Mouse (Mus musculus): ENCODE data around the gene Zcwpw1.

The Zcwpw1 gene

DNA sequence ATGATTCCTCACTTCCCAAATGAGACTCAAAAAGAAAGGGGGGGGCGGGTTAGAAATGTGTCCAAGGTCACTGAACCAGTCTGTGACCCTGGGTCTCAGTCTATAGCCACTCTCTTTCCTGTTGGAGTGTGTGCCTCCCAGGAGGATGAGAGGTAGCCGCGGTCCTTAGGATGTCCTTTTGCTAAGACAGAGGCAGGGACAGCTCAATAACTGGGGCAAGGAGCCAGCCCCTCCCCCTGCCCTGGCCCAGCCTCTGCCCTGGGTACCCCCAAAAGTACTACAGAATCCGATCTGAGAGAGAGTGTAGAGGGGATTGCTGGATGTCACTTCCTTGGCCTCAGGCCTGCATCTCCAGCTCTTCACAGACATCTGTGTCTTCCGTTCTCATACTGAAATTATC, 32.2 kb upstream of the Zcwpw1 start:
- DNase-seq (ENCODE audit: low read depth, low spot score), result no peak

- DNase-seq (ENCODE audit: low read depth, low spot score), result no peak
Measured at GRCm38 (mm10) chr5:137756106-137756505, 31.5 kb upstream of the Zcwpw1 start.

GRCm38 (mm10) chr5:137756882-137757661, 30.5 kb upstream of the Zcwpw1 start:
- DNase-seq (ENCODE audit: low read depth, low spot score), result peak; percentile 78

GRCm38 (mm10) chr5:137757887-137758286, 29.7 kb upstream of the Zcwpw1 start:
- no peak for DNase-seq (ENCODE audit: low read depth, low spot score)

GRCm38 (mm10) chr5:137758921-137759534, 28.6 kb upstream of the Zcwpw1 start:
- DNase-seq (ENCODE audit: low read depth, low spot score), result no peak

DNA sequence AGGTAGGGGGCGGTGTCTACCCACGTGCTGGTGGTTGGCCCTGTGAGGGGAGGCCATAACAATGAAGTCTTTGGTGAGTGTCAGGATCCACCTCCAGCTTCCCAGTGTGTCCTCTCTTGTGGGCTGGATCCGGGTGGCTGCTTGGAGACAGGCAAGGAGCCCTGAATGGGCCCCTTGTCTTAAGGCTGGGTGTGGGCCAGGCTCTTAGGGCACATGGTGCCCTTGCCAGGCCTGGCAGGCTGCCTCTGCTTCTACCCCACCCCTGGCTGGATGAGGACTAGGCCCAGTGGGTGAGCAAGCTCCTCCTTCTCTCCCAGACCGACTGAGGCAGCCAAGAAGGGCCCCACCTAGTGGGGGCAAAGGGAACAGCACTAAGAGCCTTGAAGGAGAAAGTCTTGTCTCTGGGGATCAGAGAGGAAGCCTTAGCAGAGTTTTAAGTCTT, 27.6 kb upstream of the Zcwpw1 start:
- no peak for DNase-seq (ENCODE audit: low read depth, low spot score)

GRCm38 (mm10) chr5:137764609-137765340, 22.8 kb upstream of the Zcwpw1 start:
- no peak for DNase-seq (ENCODE audit: low read depth, low spot score)

- no peak for DNase-seq (ENCODE audit: low read depth, low spot score)
Measured at GRCm38 (mm10) chr5:137766270-137766669, 21.3 kb upstream of the Zcwpw1 start.

GRCm38 (mm10) chr5:137768475-137768874, 19.1 kb upstream of the Zcwpw1 start:
- DNase-seq (ENCODE audit: low read depth, low spot score), result no peak

DNA sequence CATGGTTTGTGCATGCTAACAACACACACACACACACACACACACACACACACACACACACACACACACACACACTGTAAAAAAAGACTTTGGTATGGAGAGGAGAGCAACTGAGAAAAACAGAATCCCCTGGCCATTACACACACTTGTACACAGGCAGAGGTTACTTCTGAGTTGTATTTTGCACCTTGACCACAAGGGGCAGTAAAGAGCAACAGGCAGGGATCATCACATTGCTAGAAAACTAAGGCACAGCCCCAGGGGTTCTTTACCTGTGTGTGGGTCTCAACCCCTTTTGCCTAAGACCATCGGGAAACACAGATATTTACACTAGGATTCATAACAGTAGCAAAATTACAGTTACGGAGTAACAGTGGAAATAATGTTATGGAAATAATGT, 16.9 kb upstream of the Zcwpw1 start:
- DNase-seq (ENCODE audit: low read depth, low spot score), result peak; percentile 61

DNA sequence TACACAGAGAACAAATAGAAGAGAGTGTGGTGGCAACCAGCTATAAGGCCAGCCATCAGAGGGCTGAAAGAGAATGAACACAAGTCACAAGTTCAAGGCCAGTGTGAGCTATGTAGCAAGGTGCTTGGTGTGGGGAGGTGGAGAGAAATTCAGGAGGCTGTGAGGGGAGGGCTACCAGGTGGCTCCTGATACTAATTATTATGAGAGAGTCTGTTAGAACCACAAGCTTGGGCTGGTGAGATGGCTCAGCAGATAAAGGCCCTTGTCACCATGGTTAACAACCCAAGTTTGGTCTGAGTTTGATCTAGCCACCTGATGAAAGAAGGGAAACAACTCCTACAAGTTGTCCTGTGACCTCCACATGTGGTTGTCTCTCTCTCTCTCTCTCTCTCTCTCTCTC, 14.8 kb upstream of the Zcwpw1 start:
- DNase-seq (ENCODE audit: low read depth, low spot score), result no peak

DNA sequence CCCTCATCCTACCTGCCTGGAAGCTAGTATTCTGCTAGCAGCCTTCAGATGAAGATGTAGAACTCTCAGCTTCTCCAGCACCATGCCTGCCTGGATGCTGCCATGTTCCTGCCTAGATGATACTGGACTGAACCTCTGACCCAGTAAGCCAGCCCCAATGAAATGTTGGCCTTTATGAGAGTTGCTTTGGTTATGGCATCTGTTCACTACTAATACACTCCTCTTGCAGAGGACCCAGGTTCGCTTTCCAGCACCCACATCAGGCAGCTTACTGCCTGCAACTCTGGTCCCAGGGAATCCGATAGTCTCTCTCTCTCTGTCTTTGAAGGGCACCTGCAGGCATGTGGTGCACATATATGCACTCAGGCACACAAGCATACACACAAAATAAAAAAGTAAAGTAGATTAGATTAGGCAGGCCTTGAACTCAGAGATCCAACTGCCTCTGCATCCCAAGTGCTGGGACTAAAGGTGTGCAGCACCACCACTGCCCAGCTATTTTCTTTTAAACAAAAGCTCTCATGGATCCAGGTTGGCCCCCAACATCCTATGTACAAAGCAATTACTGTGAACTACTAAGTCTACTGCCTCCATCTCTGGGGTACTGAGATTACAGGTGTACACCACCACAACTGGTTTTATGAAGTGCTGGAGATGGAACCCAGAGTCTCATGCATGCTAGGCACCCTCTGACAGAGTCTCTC, 11.9 kb upstream of the Zcwpw1 start:
- DNase-seq (ENCODE audit: low read depth, low spot score), result no peak

DNA sequence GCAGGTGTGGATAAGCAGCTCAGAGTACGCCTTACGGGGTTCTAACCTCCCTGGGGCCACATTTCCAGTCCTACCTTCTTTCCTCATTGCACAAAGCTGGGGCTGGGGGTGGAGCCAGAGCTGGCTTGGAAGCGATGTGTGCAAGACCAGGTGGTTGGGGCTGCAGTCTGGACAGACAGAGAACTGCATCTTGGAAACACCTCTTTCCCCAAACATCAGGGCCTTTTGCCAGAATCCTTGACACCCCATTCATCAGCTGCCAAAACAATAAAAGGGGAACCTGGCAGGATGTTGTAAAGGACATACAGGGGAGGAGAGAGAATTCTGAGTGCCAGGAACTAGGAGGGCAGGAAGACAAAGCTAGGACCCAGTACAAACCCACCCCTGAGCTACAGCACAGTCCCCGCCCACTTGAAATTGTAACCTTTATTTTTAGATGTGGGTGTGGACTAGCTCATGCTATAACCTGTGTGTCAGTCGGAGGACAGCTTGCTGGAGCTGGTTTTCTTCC, 11.1 kb upstream of the Zcwpw1 start:
- no peak for DNase-seq (ENCODE audit: low read depth, low spot score)

- no peak for DNase-seq (ENCODE audit: low read depth, low spot score)
Measured at GRCm38 (mm10) chr5:137777267-137777845, 10.2 kb upstream of the Zcwpw1 start.

DNA sequence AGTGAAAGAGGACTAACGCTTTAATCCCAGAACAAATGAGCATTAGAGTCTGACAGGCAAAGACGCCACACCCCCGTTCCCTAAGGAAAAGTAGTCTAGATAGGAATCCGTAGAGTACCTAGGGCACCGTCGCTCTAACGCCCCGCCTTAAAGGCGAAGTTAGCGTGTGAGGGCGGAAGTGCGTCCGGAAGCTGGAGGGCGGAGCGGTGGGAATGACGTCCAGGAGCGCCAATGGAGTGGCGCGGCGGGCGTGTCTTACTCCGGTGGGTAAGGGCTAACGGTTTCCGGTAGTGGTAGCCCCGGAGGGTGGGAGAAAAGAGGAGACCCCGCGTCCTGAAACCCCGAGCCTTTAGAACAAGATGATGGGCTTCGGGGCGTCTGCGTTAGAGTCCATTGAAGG, 9.0 kb upstream of the Zcwpw1 start, which contains the start of gene Ppp1r35:
TSS of gene Ppp1r35 (plus strand) at position 215 of the 400 bp plus-strand sequence.
- DNase-seq (ENCODE audit: low read depth, low spot score), result peak; percentile 96

- no peak for DNase-seq (ENCODE audit: low read depth, low spot score)
Measured at GRCm38 (mm10) chr5:137779053-137779933, 8.3 kb upstream of the Zcwpw1 start.

DNA sequence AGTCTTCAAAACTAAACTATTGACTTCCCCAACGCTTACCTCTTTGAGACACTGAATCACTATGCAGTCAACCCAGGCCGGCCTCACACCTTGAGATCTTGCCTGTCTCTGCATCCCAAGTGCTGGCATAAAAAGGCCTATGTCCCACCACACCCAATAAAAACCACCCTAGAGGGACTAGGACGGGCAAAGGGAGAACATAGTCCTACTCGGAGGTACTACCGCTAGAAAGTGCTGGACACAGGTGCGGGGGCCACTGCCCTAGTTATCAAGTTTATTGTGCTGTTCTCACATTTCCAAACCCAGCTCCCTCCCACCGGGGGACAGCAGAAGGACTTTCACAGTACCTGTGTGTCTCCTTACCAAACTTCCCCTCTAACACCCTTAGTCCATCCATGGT, 5.9 kb upstream of the Zcwpw1 start:
- no peak for DNase-seq (ENCODE audit: low read depth, low spot score)

DNA sequence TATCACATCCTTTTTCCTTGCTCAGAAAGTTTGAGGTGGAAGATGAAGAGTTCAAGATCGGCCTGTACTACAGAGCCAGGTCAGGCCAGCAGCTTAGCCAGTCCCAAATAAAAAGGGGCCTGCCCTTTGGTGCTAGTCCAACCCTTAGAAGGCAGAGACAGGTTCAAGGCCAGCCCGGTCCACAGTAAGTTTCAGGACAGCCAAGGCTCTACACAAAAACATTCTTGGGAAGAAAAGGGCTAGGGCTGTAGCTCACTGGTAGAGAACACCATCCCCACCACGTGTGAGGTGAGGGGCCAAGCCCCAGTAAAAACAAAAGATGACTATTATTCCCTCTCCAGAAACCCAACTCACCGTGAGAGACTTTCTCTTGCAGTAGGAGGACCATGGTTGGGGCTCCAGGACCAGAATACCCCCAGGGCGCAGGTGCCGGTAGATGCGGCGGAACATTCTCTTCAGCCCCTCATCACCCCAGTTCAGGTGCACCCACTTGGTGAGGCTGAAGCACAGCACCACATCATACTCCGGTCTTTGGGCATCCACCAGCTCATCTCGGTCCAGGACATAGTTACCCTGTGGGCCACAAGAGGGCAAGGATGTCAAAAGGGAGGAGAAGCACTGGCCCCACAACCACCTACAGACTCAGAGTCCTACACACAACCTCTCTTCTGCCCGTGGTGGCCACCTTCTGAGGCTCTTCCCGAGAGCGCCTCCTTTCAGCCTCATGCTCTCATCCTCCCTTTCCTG, 4.6 kb upstream of the Zcwpw1 start:
- no peak for DNase-seq (ENCODE audit: low read depth, low spot score)

DNA sequence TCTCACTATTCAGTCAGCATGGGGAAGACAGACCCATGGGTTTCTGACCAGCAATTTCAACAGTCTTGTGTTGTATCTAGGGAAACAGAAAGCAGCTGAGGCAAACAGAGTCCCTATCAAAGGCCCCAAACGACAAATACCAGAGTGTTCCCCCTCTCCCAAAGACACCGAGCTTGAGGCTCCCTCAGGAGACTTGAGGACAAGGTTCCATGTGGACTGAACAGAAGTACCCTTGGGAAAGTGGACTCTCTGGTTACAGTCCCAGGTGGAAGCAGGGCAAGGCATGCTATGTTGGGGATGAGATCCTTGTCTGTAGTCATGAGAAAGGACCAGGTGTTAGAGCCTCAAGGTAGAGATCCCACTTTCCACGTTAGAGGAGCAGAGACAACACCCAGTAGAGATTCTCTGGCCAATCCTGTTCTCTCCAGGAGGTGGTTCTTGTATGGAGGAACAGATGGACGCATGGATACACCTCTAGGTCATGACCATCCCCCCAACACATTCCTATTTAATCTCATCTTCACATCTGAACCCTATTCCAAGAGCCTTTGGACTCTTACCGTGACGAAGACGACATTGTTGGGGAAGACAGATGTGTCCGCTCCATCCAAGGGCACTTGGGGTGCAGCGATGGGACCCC, 3.6 kb upstream of the Zcwpw1 start:
- no peak for DNase-seq (ENCODE audit: low read depth, low spot score)

Measured in embryo, embryonic 11.5 days (tissue).